Mouse (Mus musculus): ENCODE data around the gene Myo16. TPM values are rescaled to one million over a fixed set of nuclear protein-coding genes. Genes with fewer than 3 reads are reported as not detected.

Gene Myo16
- total RNA-seq, 2 experiments from 2014 or later = 21.0 to 22.7 TPM

DNA sequence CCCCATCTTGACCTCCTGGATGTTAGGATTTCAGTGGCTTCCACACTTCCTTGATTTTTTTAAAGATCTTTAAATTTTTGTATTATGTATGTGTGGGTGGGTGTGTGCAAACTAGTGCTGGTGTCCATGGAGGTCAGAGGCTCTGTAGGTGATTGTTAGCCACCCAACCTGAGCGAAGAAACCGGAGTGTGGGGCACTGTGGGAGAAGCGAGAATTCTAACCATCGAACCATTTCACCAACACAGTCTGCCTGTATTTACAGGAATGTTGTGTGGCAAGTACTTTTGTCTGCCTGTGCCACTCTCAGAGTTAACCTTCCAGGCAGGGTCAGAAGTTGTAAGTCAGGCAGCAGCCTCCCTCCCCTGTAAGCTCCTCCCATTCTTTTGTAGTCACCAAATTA lies 22.3 kb downstream of the Myo16 start:
- no peak for DNase-seq

DNA sequence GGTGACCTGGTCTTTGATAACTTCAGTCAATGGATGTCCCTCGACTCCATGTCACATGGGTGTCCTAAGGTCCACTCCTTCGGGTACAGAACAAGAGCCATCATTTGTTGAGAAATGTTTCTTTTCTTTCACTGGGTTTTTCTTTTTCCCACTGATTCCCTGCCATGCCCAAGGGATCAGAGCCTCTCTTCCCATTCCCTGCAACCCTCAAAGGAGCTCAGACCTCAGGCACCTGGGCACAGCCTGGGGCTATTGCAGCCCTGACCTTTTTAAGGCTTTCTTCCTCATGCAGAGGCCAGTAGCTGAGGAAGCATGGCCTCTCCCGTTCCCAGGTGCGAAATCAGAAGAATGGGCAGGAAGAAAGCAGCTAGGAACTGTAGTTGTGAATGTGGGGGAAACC lies 23.4 kb downstream of the Myo16 start:
- no peak for DNase-seq

DNA sequence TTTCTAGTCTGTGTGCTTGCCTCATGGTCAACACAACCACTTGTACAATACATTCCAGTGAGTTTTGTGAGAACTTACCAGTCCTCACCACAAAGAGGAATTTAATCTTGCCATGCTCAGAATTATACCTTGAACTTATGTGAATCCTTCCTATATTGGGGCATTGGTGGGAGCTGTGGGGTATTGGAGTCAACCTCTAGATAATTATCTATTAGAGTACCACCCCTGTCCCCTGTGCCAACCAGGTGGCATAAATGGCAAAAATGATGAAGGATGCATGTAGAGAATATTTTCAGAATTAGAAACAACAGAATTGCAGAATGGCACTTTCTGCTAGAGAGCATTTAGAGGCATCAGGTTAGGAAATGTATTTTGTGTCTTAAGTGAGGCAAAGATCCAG lies 25.3 kb downstream of the Myo16 start:
- DNase-seq = no peak

DNA sequence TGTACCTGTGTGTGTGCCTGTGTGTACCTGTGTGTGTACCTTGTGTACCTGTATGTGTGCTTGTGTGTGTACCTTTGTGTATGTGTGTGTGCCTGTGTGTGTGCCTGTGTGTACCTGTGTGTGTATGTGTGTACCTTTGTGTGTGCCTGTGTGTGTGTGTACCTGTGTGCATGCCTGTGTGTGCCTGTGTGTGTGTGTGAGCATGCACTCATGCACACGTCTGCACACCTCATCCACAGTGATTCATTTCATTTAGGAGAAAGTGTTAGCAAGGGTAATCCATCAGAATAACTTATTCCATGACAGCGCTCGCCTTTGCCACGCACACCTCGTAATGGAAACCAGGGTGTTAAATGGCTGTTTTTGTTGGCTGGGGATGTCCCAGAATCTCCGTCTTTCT lies 36.9 kb downstream of the Myo16 start:
- DNase-seq = no peak

DNA sequence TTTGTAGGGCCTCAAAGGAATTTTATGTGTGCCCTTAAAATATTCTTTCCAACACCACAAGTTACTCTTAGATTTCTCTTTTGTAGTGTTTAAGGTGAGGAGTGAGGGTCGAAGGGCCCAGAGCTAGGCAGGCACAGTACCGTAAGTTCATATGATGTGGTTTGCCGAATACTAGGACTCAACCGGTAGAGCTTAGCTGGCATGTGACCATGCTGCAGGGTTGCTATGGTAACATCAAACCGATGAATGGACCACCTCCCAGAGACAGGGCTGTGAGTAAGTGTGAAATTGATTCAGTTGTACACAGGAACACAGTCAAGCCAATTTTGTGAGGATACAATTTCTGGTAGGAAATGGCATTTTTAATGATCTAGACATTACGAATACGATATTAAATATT lies 44.5 kb downstream of the Myo16 start:
- peak; percentile 22 for DNase-seq

DNA sequence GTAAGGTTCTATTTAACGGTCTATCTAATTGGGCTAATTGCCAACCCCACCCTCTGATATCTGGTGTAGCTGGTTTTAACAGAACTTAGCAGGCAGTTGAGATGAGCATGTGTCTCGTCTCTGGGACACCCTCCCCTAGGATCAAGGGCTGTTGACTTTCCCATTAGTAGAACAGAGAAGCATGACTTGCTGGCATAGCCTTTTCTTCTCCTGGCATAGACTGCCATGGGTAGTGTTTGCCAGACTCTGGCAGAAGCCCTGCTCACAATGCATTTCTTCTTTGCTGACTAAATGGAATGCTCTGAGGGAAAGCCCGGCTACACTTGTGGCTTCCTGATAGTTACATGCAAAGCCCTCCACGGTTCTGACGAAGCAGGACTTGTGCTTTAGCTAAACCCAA lies 45.6 kb downstream of the Myo16 start:
- peak; percentile 11 to 17 for DNase-seq

DNA sequence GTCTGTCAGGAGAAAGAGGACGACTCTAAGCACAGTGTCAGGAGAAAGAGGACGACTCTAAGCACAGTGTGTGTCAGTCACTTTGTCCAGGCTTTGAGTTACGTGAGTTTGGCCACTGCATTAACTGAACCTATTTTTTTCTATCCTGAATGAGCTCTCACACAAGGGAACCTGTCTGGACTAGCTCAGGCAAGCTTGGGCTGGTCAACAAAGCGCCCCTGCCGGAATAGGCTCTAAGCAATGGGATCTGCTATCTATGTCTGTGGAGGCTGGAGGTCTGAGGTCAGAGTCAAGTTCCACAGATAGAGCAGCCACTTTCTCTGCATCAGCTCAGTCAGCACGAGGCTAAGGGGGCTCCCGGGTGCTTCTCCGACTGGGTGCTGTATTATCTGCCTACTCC lies 46.3 kb downstream of the Myo16 start:
- no peak for DNase-seq

DNA sequence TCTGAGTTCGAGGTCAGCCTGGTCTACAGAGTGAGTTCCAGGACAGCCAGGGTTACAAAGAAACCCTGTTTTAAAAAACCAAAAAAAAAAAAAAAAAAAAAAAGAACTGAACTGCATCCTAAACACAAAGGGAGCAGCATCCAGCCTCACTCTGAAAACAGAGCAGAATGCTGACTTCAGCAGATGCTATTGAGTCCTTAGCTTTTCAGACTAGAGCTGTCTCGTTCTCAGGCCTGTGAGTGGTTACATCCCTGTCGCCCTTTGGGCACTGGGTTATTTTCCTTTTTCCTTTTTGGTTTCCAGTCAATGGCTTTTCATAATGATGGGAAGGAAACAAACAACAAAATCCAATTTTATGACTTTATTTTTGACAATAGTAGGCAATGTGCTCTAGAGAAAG lies 61.3 kb downstream of the Myo16 start:
- no peak for DNase-seq

DNA sequence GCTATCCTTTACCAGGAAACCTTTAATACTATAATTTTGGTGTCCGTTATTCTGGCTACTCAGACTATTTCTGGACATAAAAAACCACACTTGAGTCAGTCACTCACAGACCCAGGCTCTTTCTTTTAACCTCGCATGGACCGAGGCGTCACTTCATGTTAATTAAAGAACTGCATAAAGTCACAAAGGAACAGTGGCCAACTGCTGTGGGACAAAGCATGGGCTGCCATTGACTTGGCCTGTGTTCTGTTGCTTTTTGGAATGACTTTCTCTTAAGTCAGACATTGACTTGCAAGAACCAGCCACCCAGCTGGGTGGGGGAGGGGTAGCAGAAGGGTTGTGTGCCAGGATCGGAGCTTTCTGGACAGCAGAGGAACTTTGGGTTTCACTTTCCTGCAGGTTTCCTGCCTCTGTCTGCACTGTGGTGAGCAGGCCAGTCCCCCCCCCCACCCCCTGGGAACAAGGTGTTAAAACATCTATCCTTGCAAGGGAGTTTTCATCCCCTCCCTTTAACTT lies 66.1 kb downstream of the Myo16 start:
- DNase-seq = no peak

DNA sequence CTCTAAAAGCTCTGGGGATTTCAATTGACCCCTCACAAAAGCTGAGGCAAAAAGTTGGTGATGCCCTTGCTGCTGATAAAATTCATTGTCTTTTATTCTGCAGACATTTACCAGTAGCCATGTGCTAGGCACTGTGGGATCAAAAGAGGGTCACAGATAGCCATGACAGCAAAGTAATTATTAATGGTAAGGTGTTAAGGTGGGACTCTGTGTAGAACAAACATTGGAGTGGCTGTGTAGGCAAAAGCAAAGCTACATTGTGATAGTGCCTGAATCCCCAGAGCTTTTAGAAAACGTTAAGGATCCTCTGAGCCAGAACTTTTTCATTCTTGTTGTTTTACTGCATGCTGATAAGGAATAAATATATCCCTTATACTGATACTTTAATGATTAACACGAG lies 69.1 kb downstream of the Myo16 start:
- DNase-seq = no peak

DNA sequence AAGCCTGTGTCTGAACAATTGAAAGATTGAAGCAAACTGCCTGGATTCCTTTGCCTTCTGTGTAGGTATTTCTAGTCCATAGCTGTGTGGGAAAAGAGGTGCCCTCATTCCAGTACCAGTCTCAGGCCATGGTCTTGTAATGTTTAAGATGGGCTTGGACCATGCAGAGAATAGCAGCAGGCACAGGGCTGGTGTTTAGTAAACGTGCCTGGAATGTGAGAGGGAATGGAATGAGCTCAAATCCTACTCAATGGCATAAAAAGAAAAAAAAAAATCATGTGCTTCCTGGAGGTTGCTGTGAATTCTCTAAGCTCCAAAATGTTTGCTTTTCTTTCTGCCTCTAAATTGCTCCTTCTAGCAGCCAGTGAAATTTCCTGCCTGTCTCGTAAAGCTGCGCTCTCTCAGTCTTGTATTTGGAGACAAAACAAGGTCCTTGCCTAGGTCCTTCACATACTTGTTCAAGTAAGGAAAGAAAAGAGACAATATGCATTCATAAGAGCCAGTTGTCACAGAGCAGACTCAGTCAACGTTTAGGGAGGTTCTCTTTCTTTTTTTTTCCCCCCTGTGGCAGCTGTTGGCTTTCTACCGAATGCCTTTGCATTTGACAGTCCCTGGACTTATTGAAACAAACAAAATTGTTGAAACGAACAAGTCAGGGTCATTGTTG lies 70.0 kb downstream of the Myo16 start:
- DNase-seq = no peak

DNA sequence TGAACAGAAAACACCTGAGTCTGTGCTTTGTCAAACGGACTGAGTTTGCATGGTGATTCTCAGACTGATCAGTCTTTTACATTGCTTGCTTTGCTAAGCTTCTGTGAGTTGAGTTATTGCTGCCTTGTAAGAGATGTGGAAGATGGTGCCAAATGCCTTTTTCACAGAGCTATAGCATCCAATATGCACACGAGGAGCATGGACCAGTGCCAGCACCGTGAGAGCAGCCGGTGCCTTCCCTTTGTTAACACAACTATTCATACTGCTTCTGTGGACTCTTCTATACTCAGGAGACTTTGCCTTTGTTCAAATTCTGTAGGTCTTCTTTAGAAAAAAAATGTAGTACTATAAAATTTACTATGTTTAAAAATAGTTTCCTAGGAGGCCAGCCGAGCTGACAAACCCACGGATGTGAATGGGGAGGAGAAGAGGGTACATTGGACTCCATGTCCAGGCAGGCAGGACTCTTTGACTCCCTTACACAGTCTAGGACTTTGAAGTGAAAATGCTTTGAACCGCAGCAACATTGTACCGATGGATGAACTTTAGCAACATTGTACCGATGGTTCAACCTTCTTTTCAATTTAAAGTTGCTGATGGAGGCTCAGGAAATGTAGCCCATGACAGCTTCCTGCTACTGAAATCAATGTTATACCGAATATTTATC lies 70.7 kb downstream of the Myo16 start:
- no peak for DNase-seq

DNA sequence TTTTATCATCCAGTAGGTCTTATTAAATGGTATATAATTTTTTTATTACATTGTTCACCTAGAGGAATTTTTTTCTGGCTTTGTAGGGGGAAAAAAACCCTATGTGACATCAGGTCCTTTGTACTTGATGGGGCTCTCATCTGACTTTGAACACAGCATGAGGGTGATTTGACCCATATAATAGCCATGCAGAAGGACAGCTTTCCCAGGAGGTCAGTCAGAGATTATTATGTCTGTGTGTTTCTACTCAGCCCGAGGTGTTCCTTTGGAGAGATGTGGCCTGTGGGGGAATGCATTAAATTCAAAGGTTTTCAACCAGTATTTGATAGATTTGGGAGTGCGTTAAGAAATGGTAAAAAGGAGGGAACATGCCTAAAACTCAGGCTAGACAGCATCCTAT lies 71.3 kb downstream of the Myo16 start:
- DNase-seq = no peak

DNA sequence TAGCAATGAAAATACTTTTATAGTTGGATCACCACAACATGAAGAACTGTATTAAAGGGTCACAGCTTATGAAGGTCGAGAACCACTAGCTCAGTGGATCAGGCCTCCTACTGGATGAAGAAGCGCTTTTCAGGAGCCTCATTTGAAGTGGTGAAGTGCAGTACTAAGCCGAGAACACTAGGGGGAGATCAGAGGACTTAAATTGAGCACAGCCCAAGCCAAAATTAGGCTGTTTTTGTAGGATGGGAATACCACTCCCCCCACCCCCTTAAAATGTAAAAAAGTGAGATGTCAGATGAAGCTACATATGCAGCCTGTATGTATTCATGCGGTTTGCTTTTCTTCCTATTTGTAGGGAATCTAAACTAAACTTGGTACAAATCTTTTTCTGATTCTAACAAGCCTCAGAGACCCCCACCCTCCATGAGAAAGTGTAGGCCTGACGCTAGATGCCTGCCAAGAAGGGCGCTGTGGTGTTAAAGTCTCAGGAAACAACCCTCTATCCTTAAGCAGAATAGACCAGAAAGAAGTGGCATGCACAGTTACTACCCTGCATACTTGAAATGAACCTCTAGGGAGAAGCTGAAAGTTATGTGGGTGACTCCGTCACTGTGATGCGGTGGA lies 77.1 kb downstream of the Myo16 start:
- DNase-seq = no peak

DNA sequence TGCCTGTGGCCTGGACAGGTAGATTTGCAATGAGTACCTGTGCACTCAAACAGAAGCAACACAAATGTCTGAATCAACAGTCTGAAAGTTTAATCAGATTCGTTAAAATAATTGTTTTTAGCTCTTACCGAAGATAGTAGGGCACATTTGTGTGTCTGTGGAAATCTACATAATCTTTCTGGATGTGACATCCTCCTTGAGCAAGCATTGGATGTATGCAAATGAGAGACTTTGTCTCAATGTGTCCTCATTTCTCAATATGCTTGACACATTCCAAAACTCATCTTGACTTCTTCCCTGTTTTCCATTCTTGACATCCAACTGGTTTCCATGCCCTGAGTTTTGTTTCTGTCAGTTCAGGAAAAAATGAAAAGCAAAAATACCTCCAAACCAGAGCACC lies 80.8 kb downstream of the Myo16 start:
- no peak for DNase-seq

DNA sequence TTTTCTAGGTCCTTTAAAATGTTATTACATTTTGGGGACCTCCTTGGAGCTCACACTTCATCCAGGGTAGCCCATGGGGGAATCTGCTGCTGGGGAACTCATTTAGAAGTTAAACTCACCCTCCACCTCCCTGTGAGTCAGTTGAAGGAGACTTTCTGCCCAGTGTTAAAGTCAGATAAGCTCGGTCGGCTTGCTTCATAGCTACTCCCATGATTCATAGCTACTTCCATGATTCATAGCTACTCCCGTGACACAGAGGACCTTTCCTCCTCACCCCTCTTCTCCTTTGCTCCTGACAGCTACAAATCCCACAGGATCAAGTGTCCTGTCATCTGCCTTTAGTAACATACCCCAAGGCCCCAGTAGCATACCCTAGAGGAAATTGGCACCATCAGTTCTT lies 89.6 kb downstream of the Myo16 start:
- no peak for DNase-seq

DNA sequence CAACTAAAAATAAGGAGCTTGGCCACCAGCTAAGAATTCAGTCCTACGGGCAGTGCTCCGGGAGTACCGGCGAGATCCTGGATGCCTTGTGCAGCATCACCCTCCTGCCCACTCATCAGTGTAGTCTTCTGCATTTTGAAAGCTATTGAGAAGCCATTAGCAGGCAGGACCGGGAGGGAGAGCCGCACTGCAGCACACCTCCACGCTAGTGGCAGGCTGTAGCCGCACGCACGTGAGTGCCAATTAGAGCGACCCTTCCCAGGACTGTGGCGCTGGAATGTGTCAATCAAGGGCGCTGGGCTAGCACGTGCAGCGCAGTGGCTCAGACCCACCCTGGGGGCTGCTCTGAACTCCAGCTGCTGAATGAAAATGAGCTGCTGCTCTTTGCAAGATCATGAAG lies 95.4 kb downstream of the Myo16 start:
- peak; percentile 21 to 29 for DNase-seq

DNA sequence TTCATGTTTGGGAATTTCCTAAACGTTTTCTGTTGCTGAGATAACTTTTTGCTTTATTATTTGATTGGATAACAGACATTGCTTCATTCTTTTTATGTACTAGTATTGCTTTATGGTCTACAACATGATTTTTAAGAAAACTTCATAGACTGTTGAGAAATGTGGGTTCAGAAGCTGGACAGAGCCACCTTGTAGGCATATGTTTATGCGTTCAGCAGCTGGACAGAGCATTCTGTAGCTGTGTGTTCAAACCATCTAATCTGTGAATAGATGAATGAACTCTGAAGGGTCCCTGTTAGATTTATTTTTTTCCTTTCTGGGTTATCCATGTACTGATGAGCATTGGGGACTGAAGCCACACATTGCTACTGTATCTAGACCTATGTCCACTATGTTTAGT lies 102.0 kb downstream of the Myo16 start:
- no peak for DNase-seq

DNA sequence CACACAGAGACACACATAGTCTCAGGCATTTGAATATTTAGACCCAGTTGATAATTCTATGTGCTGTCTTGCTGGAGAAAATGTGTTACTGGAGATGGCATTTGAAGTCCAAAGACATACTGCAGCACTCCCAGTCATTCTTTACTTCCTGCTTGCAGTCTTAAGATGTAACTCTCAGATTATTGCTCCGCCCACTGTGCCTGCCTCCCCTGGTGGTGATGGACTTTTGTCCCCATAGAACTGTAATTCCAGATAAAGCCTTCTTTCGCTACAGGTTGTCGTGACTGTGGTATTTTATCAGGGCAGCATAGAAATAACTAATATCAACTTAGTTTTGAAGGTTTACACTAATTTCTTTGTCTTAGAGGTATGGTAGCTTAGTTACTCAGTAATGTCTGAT lies 102.9 kb downstream of the Myo16 start:
- DNase-seq = no peak

DNA sequence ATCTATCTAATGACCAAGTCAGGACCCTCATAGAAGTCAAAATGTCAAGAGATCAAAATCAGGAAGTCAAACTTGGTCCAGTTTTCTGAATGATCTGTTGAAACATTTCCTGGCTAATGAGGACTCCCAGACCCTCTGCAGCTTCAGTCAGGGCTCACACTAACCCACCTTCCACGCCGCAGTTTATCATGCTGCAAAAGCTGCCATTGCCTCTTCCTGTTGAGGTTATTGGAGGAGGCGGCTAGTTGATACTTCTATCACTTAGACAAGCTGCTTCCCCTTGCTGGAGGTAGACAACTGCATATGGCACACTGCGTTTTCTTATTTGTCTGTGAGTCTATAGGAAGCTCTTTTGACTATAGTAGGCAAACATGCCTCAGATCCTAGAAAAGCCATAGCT lies 116.4 kb downstream of the Myo16 start:
- DNase-seq = no peak

DNA sequence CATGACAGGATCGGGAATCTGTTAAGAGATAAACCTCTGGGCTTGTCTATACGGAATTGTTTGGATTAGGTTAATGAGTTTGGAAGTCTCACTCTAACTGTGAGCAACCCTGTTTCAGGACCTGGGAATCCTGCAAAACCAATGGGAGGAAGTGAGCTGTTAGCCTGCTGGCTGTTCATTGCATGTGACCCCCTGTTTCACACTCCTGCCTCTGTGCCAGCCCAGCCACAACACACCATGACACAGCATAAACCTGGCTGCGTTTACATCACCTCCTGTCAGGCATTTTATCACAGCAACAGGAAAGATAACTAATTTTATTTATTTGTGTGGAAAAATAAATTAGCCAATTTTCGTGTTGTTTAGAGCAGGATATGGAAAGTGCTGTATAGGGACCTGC lies 138.9 kb downstream of the Myo16 start:
- no peak for DNase-seq

DNA sequence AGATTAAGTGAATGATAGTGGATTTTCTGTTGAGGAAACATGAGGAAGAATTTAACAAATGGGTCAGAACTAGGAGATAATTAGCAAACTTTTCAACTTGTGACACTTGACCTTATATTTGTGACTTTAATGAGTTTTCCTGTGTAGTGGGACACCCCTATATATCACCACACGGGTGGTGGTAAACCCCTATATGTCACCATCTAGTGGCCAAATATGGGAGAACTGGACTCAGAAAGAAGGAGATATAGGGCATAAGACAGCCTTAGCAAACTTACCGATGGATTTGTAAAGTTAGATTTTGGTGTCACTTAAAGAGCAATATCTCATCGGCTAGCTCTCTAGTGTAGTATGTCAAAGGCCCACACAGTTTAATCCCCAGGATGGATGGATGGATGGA lies 147.1 kb downstream of the Myo16 start:
- no peak for DNase-seq

DNA sequence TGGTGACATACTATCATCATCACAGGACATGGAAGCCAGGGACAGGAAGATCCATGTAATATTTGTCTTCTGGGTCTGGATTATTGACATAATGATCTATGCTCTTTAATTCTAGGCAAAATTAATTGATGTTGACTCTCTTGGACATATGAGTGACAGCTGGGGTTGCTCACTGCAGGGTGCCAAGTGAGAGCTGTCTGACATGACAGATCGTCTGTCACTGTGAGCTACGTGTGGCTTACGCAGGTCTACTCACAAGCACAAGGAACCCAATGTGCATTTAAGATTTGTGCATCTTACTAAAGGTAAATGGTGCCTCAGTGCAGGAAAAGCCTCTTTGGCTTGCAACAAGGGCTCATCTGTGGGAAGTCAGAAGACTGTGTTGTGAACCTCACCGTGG lies 149.3 kb downstream of the Myo16 start:
- DNase-seq = no peak

DNA sequence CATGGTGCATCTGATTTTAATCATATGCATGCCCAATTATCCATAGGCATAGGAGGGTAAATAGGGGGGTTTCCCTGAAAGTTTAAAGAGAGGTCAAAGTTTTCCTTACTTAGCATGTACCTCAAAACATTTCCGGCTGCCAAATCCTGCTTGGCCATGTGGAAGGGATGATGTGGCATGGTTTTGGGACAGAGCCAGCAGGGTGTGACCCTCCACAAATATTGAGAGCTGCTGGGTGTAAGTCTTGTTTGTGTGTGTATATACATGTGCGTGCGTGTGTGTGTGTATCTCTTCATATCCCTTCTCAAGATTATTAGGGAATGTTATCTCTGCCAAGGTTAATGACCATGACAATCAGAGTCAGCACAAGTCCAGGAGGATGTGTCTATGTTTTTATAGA lies 150.3 kb downstream of the Myo16 start:
- no peak for DNase-seq
